Mouse (Mus musculus): ENCODE data around the gene Plekha5.

Gene Plekha5

DNA sequence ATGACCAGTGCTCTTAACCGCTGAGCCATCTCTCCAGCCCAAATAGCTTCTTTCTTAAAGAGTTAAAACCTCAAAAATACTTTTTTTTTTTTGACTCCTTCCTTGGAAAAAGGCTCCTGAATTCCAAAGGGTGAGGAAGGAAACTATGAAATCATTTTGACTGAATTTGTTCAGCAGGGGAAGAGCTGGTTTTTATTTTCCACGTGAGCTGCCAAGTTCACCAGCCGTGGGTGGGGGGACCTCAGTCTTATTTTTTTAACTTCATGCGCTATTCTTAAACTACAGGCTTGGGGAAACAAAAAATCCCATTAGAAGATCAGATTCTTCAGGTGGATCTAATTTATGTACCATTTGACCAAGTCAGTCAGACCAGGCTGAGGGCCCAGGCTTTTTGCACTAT lies 187.4 kb downstream of the Plekha5 start:
- no peak for DNase-seq (ENCODE audit: low spot score)

DNA sequence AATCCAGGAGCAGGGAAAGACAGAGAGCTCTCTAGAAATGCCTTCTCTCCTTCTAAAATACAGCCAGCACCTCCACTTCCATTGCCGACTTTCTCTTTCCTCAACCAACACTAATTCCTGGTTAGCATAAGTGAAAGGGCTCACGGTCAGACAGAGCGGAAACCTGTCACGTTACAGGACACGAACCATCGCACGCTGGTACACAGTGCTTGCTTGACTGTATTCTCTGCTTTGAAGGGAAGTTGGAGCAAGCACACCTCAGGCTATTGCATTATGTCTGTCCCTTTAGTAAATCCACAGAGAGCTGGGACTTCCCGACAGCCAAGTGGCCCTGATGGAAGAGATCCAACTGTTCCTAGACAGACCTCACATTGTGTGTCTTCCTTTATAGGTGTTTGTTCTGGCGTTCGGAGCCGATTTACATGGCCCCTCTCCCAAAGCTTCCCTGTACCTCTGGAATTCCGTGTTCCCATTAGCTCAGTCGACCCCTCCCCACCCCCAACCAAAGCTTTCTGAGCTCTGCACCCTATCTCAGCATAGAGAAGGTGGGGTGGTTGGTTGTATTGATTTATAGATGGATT lies 188.1 kb downstream of the Plekha5 start:
- DNase-seq (ENCODE audit: low spot score), result no peak

DNA sequence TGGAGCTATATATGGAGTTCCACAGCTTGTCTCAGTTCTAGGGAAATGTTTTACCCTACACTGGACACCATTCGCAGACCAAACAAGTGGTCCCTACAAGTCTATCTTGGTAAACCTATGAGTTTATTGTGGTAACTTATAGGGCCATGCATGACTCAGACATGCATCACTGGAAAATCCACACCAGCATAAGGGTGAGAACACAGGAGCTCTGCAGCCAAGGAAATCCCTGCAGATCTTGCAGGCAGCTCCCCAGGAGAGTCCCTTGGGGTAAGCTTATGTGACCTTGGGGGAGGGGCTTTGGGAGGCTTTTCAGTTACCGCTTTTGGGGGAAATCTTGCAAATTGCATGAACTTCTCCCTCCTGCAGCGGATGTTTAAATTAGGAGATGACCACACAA lies 190.0 kb downstream of the Plekha5 start:
- DNase-seq (ENCODE audit: low spot score), result no peak

DNA sequence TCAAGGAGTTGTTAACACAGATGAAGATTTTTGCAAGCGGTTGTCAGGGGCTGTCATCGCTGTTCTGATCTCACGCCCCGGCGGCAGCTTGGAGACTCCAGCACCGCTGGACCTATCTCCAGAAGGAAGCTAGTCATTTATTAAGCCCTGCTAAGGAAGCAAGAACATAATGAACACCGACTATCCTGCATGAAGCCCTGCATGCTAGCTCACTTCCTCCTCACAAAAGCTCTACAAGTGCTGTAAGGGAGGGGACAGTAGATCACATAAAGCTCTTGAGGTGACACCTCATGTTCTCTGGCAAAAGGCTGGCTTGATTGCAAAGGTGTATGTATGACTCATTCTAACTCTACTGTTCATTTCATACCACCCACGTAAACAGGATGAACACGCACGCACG lies 190.9 kb downstream of the Plekha5 start:
- DNase-seq (ENCODE audit: low spot score), result no peak

DNA sequence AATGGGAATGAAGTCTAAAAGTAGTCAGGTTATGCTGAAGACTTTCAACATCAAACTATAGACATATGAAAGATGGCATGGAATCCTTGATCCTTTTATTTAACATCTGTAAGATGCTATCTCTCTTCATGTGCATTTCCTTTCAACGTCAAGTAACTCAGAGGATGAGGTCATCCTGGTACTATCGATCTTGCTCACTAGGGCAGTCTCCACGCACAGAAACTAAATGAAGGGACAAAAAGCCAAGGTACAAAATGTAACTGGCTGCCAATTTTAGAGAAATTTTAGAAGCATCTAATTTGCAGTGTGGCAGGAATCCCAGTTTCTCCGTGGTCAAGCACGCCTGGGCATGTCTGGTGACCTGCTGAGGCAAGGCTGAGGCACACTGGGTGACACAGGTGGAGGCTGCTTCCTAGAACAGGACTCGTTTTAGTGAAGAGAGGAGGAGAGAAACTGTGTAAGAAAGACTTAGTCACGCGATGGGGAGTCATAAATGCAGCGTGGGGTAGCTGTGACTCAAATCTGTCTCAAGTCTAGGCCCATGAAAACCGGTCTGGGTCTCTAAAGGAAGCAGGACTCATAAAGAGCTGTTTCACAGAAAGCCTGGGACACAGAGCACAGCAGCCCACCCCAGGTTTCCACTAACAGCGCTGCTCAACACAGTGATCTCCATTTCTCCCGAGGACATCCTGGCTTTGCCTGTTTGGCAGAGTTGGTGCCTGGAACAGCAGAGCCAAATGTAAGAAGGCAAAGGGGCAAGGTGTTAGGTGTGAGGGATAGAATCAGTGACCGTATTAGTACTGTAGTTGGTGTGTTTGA lies 196.9 kb downstream of the Plekha5 start:
- DNase-seq (ENCODE audit: low spot score), result peak; percentile 48

DNA sequence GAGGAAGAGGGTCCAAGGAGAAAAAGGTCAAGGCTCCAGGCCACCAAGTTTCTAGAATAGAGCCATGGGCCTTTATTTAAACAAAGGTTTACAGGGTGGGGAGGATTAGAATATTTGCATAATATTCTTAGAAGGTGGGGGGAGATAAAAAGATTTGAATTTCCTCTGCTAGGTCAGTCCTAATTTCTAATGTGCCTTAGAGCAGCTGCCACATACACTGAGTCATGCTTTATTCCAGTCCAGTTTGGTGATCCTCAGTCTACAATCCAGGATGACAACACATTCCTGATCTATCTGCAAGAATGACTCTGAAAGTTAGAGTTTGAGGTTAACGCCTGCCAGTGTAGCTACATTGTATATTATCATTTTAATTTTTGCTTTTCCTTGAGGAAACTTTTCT lies 197.8 kb downstream of the Plekha5 start:
- DNase-seq (ENCODE audit: low spot score), result no peak

DNA sequence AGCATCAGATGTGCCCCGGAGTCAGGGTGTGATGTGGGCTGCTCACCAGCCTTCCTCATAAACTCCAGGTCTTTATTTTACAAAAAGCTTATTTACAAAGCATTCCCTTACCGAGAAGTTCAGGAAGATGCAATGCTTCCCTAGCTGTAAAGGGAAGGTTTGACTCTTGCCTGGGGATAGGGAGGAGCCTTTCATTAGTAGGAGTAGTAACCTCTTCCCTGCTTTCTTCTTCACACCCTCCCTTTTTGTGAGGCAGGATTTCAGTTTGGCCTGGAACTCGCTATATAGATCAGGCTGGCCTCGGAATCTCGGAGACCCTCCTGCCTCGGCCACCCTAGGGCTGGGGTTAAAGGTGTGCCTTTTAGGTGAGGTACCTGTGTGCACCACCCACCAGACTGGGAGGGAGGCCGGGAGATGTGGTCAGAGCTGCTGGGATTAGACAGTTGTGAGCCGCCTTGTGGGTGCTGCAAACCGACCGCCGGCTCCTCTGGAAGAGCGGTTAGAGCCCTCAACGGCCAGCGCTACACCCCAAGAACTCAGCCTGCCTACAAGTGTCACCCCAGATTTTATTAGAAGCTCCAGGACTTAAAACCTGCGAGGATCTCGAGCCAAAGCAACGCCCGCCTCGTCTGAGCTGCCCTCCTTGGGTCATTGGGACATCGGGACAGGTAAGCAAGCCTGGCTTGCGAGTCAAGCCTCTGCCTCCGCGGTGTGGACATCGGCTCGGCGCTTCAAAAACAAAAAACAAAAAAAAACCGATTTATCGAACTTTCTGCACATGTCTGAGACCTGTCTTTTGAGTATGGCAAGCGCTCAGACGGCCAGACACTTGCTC lies 198.8 kb downstream of the Plekha5 start, which contains the start of gene Aebp2:
Gene Aebp2, plus strand, starts transcription at position 273 of the 835 bp plus-strand sequence.
- no peak for DNase-seq (ENCODE audit: low spot score)

DNA sequence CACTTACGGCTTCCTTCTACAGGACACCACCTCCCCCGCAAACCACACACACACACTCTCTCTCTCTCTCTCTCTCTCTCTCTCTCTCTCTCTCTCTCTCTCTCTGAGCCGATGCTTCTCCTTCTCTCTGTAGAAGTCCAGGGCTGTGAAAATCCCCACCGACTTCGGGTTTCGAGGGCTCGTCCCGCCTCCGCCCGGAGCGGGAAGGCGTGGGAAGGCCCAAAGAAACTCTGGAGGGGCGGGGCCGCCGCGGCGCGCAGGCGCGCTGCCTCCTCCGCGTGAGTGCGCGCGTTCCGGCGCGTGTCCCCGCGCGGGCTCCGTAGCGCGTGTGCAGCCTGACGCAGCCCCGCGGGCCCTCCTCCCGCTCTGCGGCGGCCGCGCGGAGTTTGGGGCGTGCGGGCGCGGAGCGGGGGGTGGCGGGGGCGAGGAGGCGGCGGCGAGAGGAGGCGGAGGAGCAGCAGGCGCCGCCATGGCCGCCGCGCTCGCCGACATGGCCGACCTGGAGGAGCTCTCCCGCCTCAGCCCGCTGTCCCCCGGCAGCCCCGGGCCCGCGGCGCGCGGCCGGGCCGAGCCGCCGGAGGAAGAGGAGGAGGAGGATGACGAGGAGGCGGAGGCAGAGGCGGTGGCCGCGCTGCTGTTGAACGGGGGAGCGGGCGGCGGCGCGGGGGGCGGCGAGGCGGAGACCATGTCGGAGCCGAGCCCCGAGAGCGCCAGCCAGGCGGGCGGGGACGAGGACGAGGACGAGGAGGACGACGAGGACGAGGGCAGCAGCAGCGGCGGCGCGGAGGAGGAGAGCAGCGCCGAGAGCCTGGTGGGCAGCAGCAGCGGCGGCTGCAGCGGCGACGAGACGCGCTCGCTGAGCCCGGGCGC lies 199.6 kb downstream of the Plekha5 start:
- peak; percentile 94 for DNase-seq (ENCODE audit: low spot score)

DNA sequence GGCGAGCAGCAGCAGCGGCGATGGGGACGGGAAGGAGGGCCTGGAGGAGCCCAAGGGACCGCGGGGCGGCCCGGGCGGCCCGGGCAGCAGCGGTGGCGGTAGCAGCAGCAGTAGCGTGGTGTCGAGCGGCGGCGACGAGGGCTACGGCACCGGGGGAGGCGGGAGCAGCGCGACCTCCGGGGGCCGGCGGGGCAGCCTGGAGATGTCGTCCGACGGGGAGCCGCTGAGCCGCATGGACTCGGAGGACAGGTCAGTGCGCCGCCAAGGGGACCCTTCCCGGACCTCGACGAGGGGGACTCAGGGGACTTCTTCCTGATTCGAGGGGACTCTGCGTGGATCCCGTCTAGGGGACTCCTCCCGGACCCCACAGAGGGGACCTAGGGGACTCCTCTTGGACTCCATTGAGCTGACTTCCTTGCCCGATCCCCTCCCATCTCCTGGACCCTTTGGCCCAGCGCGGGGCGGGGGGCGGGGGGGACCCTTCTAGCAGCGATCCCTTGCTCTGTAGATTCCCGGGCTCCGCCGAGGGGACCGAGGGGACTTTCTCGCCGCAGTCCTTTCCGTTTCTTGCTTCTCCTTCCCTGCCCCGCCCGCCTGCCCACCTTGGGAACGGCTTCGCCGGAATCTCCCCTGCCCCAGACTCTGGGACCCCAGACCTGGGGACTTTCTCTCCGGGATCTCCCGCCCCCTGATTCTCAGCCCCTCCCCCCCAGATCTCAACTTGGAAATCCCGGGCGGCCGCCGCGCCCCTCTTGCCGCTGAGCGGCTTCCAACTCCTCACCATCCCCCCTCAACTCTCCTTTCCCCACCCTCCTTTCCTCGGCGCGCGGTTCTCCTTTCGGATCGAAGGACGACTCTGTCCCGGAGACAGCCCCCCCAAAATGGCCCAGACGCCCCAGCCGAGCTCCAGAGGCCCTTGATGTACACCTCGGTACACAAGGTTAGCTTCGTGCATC lies 200.5 kb downstream of the Plekha5 start:
- peak; percentile 32 for DNase-seq (ENCODE audit: low spot score)

DNA sequence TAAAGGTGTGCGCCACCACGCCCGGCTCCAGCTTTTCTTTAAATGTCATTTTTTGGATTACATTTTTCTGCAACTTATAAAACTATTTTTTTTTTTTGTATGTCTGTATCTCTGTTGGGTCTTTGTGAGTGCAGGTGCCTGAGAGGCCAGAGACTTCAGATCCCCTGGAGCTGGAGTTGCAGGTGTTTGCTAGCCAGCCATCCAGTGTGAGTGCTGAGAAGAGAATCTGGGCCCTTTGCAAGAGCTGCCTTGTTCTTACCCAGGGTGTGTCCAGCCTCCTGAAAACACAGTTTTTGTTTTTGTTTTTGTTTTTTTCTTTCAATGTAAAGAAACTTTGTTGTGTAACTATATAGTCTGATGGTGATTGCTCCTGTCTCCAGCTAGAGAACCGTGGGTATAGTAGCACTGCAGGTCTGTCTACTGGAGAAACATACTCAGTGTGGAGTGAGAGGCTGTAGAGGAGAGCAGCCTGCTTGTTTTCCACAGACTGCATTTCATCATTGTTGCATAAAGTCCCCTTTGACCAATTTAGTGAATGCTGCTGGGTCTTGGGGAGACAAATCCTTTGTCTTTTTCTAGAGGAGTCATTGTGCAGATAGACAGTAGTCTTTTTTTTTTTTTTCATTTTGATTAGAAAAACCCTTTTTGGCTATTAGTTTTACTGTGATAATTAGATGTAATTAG lies 205.5 kb downstream of the Plekha5 start:
- DNase-seq (ENCODE audit: low spot score), result no peak

DNA sequence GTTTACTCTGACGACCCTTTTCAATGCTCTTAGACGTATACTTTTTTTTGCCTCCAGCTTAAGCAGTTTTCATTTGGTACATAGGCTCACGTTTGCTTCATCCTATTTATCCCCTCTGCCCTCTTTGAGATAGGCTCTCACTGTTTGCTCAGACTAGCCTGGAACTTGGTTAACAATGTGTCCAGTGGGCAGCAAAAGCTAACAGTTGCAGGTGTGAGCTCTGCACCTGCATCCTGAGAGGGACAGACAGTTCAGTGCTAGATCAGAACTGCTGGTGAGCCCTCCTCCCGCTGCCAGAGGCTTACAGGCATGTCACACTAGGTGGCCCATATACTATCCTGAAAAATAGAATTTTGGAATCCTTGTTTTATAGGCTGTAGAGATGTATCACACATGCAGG lies 206.5 kb downstream of the Plekha5 start:
- no peak for DNase-seq (ENCODE audit: low spot score)

DNA sequence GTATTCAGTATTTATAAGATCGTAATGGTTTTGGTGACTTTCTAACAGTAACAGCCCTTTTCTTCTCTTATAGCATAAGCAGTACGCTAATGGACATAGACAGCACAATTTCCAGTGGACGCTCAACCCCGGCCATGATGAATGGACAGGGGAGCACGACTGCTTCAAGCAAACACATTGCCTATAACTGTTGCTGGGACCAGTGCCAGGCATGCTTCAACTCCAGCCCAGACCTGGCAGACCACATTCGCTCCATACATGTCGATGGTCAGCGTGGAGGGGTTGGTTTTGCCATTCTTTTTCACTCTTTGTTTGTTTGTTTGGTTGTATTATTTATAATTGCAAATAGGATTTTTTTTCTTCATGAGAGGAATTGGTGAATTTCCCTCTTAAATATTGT lies 209.8 kb downstream of the Plekha5 start:
- no peak for DNase-seq (ENCODE audit: low spot score)

DNA sequence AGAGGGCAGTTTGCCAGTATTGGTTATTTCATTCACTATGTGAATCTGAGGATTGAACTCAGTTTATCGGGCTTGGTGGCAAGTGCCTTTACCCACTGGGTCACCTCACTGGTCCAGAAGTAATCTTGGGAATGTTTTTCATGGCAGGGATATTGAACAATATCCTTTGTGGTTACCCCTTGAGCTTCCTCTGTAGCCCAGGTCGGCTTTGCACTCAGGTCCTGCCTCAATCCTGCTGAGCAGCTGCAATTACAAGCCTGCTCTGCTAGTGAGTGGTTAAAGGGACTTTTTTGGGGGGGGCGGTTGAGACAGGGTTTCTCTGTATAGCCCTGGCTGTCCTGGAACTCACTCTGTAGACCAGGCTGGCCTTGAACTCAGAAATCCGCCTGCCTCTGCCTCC lies 212.4 kb downstream of the Plekha5 start:
- DNase-seq (ENCODE audit: low spot score), result no peak

DNA sequence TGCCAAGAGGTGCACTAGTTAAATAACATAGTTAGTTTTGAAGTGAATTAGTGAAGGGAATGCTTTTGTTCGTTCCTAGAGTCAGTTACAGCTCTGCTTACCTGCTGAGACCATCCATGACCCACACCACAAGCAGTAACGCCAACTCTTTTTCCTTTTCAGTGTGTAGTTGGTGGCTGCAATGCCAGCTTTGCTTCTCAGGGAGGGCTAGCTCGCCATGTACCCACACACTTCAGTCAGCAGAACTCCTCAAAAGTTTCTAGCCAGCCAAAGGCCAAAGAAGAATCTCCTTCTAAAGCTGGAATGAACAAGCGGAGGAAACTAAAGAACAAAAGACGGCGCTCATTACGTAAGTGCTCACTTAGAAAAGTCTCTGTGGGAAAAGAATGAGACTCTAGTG lies 218.2 kb downstream of the Plekha5 start:
- DNase-seq (ENCODE audit: low spot score), result no peak

DNA sequence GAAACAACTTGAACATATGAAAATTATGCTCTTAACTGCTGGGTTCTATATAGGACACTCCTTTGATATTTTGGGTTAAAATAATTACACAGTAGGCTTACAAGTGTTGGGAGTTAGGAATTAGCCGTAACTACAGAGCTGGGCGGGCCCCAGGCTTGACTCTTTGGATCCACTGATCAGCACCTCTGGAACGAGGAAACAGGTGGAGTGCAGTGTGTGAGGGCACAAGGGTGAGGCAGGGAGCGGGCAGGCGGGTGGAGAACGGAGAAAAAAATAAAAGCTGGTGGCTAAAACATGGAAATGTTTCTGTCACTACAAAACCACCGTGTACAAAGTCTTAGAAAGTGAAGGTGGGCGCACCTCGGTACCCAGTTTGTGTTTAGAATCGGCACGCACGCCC lies 218.8 kb downstream of the Plekha5 start:
- no peak for DNase-seq (ENCODE audit: low spot score)

DNA sequence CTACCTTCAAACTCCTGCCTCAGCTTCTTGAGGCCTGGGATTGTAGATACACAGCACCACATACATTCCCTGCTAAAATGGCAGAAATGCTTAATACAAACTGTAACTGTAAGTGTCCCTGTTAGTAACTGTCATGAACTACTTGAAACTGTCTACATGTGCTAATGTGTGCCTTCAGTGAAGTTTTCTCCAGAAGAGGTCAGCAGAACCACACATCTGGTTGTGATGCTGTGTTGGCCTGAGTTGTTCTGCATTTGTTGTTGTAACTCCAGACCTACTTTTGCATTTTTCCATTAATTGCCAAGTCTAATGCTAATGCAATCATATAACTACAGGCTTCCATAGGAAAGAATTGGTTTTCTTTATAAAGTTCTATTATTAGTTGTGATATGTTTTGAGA lies 222.1 kb downstream of the Plekha5 start:
- DNase-seq (ENCODE audit: low spot score), result no peak
